Mouse (Mus musculus) intestine, embryonic 14.5 days (tissue): ENCODE measurements around the gene Fgd5. TPM values are rescaled to one million over a fixed set of nuclear protein-coding genes. Genes with fewer than 3 reads are reported as not detected.
A peak's percentile ranks its signal among the peaks of the same experiment; 100 is the strongest.

Source experiments
- ATAC-seq: fragments of 200-750 bp; cut with Nextera tagmentation; replicated peaks from 2 replicates; pipeline ENCODE4 v1.8.0; 2017; ENCODE audit warnings: low read depth, moderate number of reproducible peaks, moderate TSS enrichment, moderate library complexity; ENCODE audit not compliant: low FRiP score, low TSS enrichment
- DNase-seq: peaks from one replicate; pipeline ENCODE4 v3.0.0-alpha.2; 2018; ENCODE audit warnings: low spot score
- H3K27ac ChIP-seq: fragments of 300-500 bp; sonication (generic); 2 replicates; pipeline ENCODE4 v1.5.1; 2014; ENCODE audit warnings: low read depth, mild to moderate bottlenecking, control low read depth
- H3K27me3 ChIP-seq: fragments of 300-500 bp; sonication (generic); replicated peaks from 2 replicates; pipeline ENCODE4 v1.6.1; 2014; ENCODE audit warnings: low read length, control low read depth; ENCODE audit not compliant: control insufficient read depth, insufficient read depth
- H3K36me3 ChIP-seq: fragments of 300-500 bp; sonication (generic); 2 replicates; pipeline ENCODE4 v1.6.1; 2014; ENCODE audit warnings: low read length, control low read depth; ENCODE audit not compliant: control insufficient read depth, insufficient read depth
- H3K4me1 ChIP-seq: fragments of 300-500 bp; sonication (generic); replicated peaks from 2 replicates; pipeline ENCODE4 v1.6.1; 2014; ENCODE audit warnings: low read length, control low read depth, mixed read lengths; ENCODE audit not compliant: control insufficient read depth, insufficient read depth
- H3K4me2 ChIP-seq: fragments of 300-500 bp; sonication (generic); 2 replicates; pipeline ENCODE4 v1.6.1; 2014; ENCODE audit warnings: low read length
- H3K4me3 ChIP-seq: fragments of 300-500 bp; sonication (generic); 2 replicates; pipeline ENCODE4 v1.5.1; 2014; ENCODE audit warnings: low read depth, low read length, control low read depth, mixed read lengths
- H3K9ac ChIP-seq: fragments of 300-500 bp; sonication (generic); 2 replicates; pipeline ENCODE4 v1.6.1; 2014; ENCODE audit warnings: mild to moderate bottlenecking, low read length
- H3K9me3 ChIP-seq: fragments of 300-500 bp; sonication (generic); 2 replicates; pipeline ENCODE4 v1.6.1; 2016; ENCODE audit warnings: low read length, control low read depth; ENCODE audit not compliant: control insufficient read depth
- WGBS: fragments of 180-500 bp; shearing (Covaris S2); extraction: QIAGEN DNeasy Blood & Tissue Kit; methylation state at CpG from one replicate; pipeline ENCODE4 v1.1.7; 2014; 5-methylcytosine and 5-hydroxymethylcytosine counted together
- polyA plus RNA-seq: library from polyadenylated mRNA; unstranded; fragments of >200 nt; fragmentation: Nextera tagmentation; extraction: Ambion mirVana; gene quantifications from 2 replicates; pipeline ENCODE4 v1.2.1, GENCODE M21; 2014

The Fgd5 gene
- polyA plus RNA-seq, 1 experiment from 2014 or later: 5.5 TPM

GRCm38 (mm10) chr6:91966006-91966405 lies 12.7 kb upstream of the Fgd5 start:
- Histone ChIP-seq H3K27ac (no peak overlapping the region), H3K4me3 (no peak overlapping the region), H3K4me1 (peaks cover 12% of the 10 kb centered on the region), H3K27me3 (0 out of 2 replicates have a peak, but pooled peaks cover 2% of the 10 kb centered on the region), H3K36me3 (no peaks in the 10 kb centered on the region), H3K9ac (no peak overlapping the region), H3K9me3 (no peaks in the 10 kb centered on the region), H3K4me2 (no peak overlapping the region)
- DNase-seq (no peak), ATAC-seq (no peak)
- 46% methylated on average over 6 of the region's 6 CpGs for WGBS

DNA sequence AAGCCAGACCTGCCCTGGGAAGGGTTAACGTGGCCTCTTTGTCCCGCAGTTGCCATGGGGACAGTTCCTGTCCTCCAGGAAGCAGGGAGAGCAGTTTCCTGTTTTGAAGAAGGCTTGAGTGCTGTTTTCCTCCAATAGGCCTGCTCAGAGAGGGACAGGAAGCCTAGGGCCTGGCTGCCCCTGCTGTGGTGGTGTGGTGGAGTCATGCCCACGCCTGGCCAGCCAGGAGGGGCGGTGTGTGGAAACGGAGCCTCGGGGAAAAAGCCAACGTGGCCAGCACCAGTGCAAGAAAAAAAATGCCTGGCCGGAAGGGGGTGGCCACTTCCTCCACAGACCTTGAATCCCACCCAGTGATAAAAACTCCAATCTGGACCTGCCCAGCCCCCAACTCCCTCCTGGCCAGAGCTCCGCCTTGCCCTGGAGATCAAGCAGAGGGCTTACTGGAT lies 6.5 kb upstream of the Fgd5 start:
- no peak; the same call in 1 of the 2 replicates for ATAC-seq
- H3K9me3 ChIP-seq: no peaks in the 10 kb centered on the region
- 32% methylated on average over 9 of the region's 9 CpGs for WGBS
- H3K9ac ChIP-seq: no peak overlapping the region
- H3K27ac ChIP-seq: no peak overlapping the region
- H3K4me3 ChIP-seq: no peak overlapping the region
- H3K27me3 ChIP-seq: peaks cover 8% of the 10 kb centered on the region; the same call in 1 of the 2 replicates
- H3K36me3 ChIP-seq: no peaks in the 10 kb centered on the region
- DNase-seq: no peak
- H3K4me2 ChIP-seq: no peak overlapping the region
- peaks cover 6% of the 10 kb centered on the region for H3K4me1 ChIP-seq

DNA sequence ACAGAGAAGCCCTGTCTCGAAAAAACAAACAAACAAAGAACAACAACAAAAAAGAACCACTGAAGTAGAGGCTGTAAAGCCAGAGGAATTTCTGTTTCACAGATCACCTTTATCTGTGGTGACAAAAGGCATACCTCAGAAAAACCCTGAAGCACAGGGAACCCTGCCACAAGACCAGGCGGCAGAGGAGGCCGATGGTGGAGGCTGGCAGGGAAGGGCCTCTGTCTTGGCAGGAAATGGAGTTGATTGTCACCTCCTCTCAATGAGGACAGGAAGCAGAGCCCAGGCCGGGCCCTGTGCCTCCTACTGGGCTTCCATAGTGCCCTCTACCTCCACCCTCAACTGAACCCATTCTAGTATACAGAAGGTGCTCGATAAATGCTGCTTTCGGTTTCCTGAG lies 4.7 kb upstream of the Fgd5 start:
- WGBS: 73% methylated on average over 6 of the region's 6 CpGs
- H3K9me3 ChIP-seq: no peaks in the 10 kb centered on the region
- ATAC-seq (no peak), DNase-seq (no peak)
- peaks cover 17% of the 10 kb centered on the region for H3K27me3 ChIP-seq
- peaks cover 8% of the 10 kb centered on the region for H3K4me1 ChIP-seq
- no peak overlapping the region for H3K9ac ChIP-seq
- H3K27ac ChIP-seq: no peak overlapping the region
- no peak overlapping the region for H3K4me2 ChIP-seq
- H3K4me3 ChIP-seq: no peak overlapping the region
- no peaks in the 10 kb centered on the region for H3K36me3 ChIP-seq

DNA sequence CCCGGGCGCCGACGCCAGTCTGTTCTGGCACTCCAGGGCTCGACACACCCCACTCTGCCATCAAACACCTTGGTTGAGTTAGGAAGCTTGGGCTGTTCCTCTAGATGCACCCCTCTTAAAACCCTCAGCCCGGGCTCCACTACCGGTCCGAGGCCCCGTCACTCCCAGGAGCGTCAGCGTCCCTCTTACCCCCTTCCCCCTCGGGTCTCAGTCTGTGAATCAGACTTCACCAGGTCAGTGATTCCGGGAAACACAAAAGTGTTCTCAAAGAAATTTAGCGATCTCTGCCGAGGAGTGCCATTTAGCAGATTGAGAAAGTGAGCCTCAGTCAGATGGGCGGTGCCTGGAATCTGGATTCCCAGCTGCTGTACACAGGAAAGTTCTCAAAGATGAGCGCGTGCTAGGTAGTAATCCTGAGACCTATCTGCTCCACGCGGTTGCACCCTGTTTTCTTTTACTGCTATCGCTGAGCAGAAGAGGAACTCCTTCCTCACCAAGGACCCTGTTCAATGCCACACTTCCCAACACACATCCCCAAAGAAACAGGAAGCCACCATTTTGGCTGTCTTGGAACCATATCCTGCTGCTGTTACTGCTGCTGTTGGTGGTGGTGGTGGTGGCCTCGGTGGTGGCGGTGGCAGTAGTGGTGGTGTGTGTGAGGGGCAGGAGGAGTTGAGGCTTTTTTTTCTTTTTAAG lies 771 bp downstream of the Fgd5 start:
- H3K4me2 ChIP-seq: peak overlapping the region; percentile 94
- 8% methylated on average over 23 of the region's 23 CpGs for WGBS
- DNase-seq: peak; percentile 65
- no peaks in the 10 kb centered on the region for H3K9me3 ChIP-seq
- peak overlapping the region; percentile 31 for H3K9ac ChIP-seq
- peak overlapping the region; percentile 46 for H3K4me3 ChIP-seq
- H3K27me3 ChIP-seq: peaks cover 40% of the 10 kb centered on the region
- ATAC-seq: 0 out of 2 replicates have a peak, but pooled peaks have one; percentile 17
- no peak overlapping the region for H3K27ac ChIP-seq
- no peaks in the 10 kb centered on the region for H3K36me3 ChIP-seq
- H3K4me1 ChIP-seq: 0 out of 2 replicates have a peak, but pooled peaks cover 2% of the 10 kb centered on the region

DNA sequence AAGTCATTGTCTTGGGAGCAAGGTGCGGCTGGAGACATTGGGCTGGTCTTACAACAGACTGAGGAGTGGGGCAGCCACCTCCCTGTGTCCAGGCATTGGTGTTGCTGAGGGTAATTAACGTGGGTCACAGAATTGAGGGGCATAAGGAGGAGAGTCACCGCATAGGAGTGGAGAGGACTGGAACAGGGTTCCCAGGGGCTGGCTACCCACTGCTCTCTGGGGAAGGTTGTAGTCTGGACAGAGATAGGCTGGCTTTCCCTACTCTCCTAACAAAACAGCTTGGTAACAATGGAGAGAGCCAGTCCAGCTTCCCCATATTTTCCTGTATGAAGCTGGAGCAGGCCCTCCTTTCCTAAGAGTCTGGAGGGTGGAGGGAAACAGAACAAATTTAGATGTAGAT lies 1.3 kb downstream of the Fgd5 start:
- no peaks in the 10 kb centered on the region for H3K36me3 ChIP-seq
- H3K4me1 ChIP-seq: 0 out of 2 replicates have a peak, but pooled peaks cover 2% of the 10 kb centered on the region
- ATAC-seq: no peak
- DNase-seq: no peak
- no peaks in the 10 kb centered on the region for H3K9me3 ChIP-seq
- H3K27me3 ChIP-seq: peaks cover 40% of the 10 kb centered on the region
- H3K27ac ChIP-seq: no peak overlapping the region
- WGBS: 72% methylated on average over 3 of the region's 3 CpGs
- H3K4me3 ChIP-seq: peak overlapping the region; percentile 46
- no peak overlapping the region for H3K9ac ChIP-seq
- H3K4me2 ChIP-seq: peak overlapping the region; percentile 6; the same call in 1 of the 2 replicates

GRCm38 (mm10) chr6:91990101-91990500 lies 11.4 kb downstream of the Fgd5 start:
- Histone ChIP-seq H3K9me3 (no peaks in the 10 kb centered on the region), H3K4me2 (no peak overlapping the region), H3K36me3 (no peaks in the 10 kb centered on the region), H3K27ac (no peak overlapping the region), H3K4me1 (0 out of 2 replicates have a peak, but pooled peaks cover 3% of the 10 kb centered on the region), H3K4me3 (no peak overlapping the region), H3K9ac (no peak overlapping the region), H3K27me3 (no peaks in the 10 kb centered on the region)
- ATAC-seq: no peak
- DNase-seq: no peak
- 86% methylated on average over 8 of the region's 8 CpGs for WGBS

GRCm38 (mm10) chr6:91992823-91993222 lies 14.1 kb downstream of the Fgd5 start:
- Histone ChIP-seq H3K9me3 (no peaks in the 10 kb centered on the region), H3K27me3 (no peaks in the 10 kb centered on the region), H3K36me3 (no peaks in the 10 kb centered on the region), H3K4me2 (no peak overlapping the region), H3K9ac (no peak overlapping the region), H3K4me3 (no peak overlapping the region), H3K4me1 (0 out of 2 replicates have a peak, but pooled peaks cover 3% of the 10 kb centered on the region), H3K27ac (no peak overlapping the region)
- ATAC-seq (no peak), DNase-seq (no peak)
- 81% methylated on average over 2 of the region's 2 CpGs for WGBS

DNA sequence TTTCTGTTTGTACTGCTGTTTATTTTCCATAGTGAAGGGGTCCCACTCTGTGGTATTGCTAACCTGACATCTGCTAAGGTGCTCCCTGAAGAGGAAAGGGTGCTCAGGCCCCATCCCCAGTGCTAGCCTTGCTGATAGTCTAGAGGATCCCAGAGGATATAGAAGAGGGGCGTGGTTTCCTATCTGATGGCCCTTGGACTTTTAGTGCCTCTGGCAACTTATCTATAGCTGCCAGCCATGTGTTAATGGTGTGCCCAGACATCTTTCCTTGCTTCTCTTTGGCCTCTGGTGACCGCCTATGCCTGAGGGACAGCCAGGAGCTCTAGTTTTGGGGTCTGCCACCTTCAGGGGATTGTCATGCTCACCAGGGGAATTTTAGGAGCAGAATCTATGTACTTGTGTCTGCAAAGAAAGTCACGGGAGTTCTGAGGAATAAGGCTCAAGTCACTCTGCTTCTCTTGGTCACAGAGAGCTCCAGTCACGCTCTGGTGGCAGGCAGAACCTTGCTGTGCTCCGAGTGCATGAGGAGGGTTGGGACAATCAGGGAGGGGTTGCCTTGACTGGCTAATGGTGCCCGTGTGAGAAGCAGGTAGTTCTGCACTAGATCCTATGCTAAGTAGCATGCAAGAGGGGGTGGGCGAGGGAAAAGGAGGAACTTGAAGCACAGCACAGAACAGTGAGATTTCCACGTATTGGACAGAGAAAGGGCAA lies 15.3 kb downstream of the Fgd5 start:
- no peak for DNase-seq
- Histone ChIP-seq H3K4me3 (no peak overlapping the region), H3K36me3 (no peaks in the 10 kb centered on the region), H3K4me2 (no peak overlapping the region), H3K27me3 (no peaks in the 10 kb centered on the region), H3K4me1 (0 out of 2 replicates have a peak, but pooled peaks cover 3% of the 10 kb centered on the region), H3K9ac (no peak overlapping the region), H3K27ac (no peak overlapping the region), H3K9me3 (no peaks in the 10 kb centered on the region)
- ATAC-seq: no peak
- WGBS: 75% methylated on average over 8 of the region's 8 CpGs
